Mouse (Mus musculus): Measurements from ENCODE around the gene H2-DMb1. TPM values are rescaled to one million over a fixed set of nuclear protein-coding genes. Genes with fewer than 3 reads are reported as not detected.
A peak's percentile ranks its signal among the peaks of the same experiment; 100 is the strongest.

Gene H2-DMb1
- polyA plus RNA-seq, 1 experiment from 2014 or later: 0.15 TPM

- no peaks in the 10 kb centered on the region for H3K36me3 ChIP-seq (ENCODE audit: control insufficient read depth, insufficient read depth, low read length)
- no peak overlapping the region; the same call in 1 of the 2 replicates for H3K9ac ChIP-seq (ENCODE audit: low read length)
- no peak overlapping the region for H3K27ac ChIP-seq (ENCODE audit: low read depth, low read length)
- peak; percentile 79 for DNase-seq (ENCODE audit: low spot score)
- no peak for ATAC-seq (replicated peaks; ENCODE audit: low FRiP score)
- WGBS: 46% methylated on average over 13 of the region's 13 CpGs
- no peak overlapping the region for H3K4me3 ChIP-seq (ENCODE audit: low read depth, low read length)
- H3K9me3 ChIP-seq (ENCODE audit: control insufficient read depth, low read length): no peaks in the 10 kb centered on the region; the same call in 1 of the 2 replicates
- H3K4me2 ChIP-seq (ENCODE audit: low read depth, low read length, severe bottlenecking): no peak overlapping the region
- H3K27me3 ChIP-seq (ENCODE audit: control insufficient read depth, insufficient read depth, low read length): no peaks in the 10 kb centered on the region
- H3K4me1 ChIP-seq (replicated peaks; ENCODE audit: control insufficient read depth, insufficient read depth, low read length): no peaks in the 10 kb centered on the region
These were observed 18.1 kb downstream of the H2-DMb1 start for GRCm38 (mm10) chr17:34170877-34171498.

- Histone ChIP-seq H3K4me1 (replicated peaks; ENCODE audit: control insufficient read depth, insufficient read depth, low read length) (no peaks in the 10 kb centered on the region), H3K4me3 (ENCODE audit: low read depth, low read length) (no peak overlapping the region), H3K36me3 (ENCODE audit: control insufficient read depth, insufficient read depth, low read length) (no peaks in the 10 kb centered on the region), H3K4me2 (ENCODE audit: low read depth, low read length, severe bottlenecking) (no peak overlapping the region), H3K27me3 (ENCODE audit: control insufficient read depth, insufficient read depth, low read length) (no peaks in the 10 kb centered on the region), H3K9ac (ENCODE audit: low read length) (no peak overlapping the region), H3K27ac (ENCODE audit: low read depth, low read length) (no peak overlapping the region), H3K9me3 (ENCODE audit: control insufficient read depth, low read length) (peaks cover 4% of the 10 kb centered on the region; the same call in 1 of the 2 replicates)
- DNase-seq (ENCODE audit: low spot score): no peak
- WGBS: 95% methylated on average over 5 of the region's 5 CpGs
- no peak for ATAC-seq (replicated peaks; ENCODE audit: low FRiP score)
These were observed 19.7 kb downstream of the H2-DMb1 start for GRCm38 (mm10) chr17:34172528-34172927.

GRCm38 (mm10) chr17:34174075-34174474, 21.2 kb downstream of the H2-DMb1 start:
- no peak overlapping the region for H3K4me3 ChIP-seq (ENCODE audit: low read depth, low read length)
- peaks cover 4% of the 10 kb centered on the region; the same call in 1 of the 2 replicates for H3K9me3 ChIP-seq (ENCODE audit: control insufficient read depth, low read length)
- DNase-seq (ENCODE audit: low spot score) (no peak), ATAC-seq (replicated peaks; ENCODE audit: low FRiP score) (no peak)
- no peak overlapping the region for H3K9ac ChIP-seq (ENCODE audit: low read length)
- H3K4me1 ChIP-seq (replicated peaks; ENCODE audit: control insufficient read depth, insufficient read depth, low read length): no peaks in the 10 kb centered on the region
- H3K4me2 ChIP-seq (ENCODE audit: low read depth, low read length, severe bottlenecking): no peak overlapping the region
- 61% methylated on average over 1 of the region's 1 CpGs for WGBS
- H3K36me3 ChIP-seq (ENCODE audit: control insufficient read depth, insufficient read depth, low read length): no peaks in the 10 kb centered on the region
- no peaks in the 10 kb centered on the region for H3K27me3 ChIP-seq (ENCODE audit: control insufficient read depth, insufficient read depth, low read length)
- H3K27ac ChIP-seq (ENCODE audit: low read depth, low read length): no peak overlapping the region

- no peak for ATAC-seq (replicated peaks; ENCODE audit: low FRiP score)
- H3K9me3 ChIP-seq (ENCODE audit: control insufficient read depth, low read length): peaks cover 4% of the 10 kb centered on the region; the same call in 1 of the 2 replicates
- H3K4me2 ChIP-seq (ENCODE audit: low read depth, low read length, severe bottlenecking): no peak overlapping the region
- H3K27me3 ChIP-seq (ENCODE audit: control insufficient read depth, insufficient read depth, low read length): no peaks in the 10 kb centered on the region
- H3K4me3 ChIP-seq (ENCODE audit: low read depth, low read length): no peak overlapping the region
- WGBS: 71% methylated on average over 4 of the region's 4 CpGs
- no peak for DNase-seq (ENCODE audit: low spot score)
- H3K9ac ChIP-seq (ENCODE audit: low read length): no peak overlapping the region
- H3K27ac ChIP-seq (ENCODE audit: low read depth, low read length): no peak overlapping the region
- no peaks in the 10 kb centered on the region for H3K4me1 ChIP-seq (replicated peaks; ENCODE audit: control insufficient read depth, insufficient read depth, low read length)
- no peaks in the 10 kb centered on the region for H3K36me3 ChIP-seq (ENCODE audit: control insufficient read depth, insufficient read depth, low read length)
These were observed 24.3 kb downstream of the H2-DMb1 start for GRCm38 (mm10) chr17:34177179-34177578.

- no peaks in the 10 kb centered on the region for H3K4me1 ChIP-seq (replicated peaks; ENCODE audit: control insufficient read depth, insufficient read depth, low read length)
- WGBS: 68% methylated on average over 6 of the region's 6 CpGs
- DNase-seq (ENCODE audit: low spot score) (no peak), ATAC-seq (replicated peaks; ENCODE audit: low FRiP score) (no peak)
- H3K27ac ChIP-seq (ENCODE audit: low read depth, low read length): no peak overlapping the region
- H3K36me3 ChIP-seq (ENCODE audit: control insufficient read depth, insufficient read depth, low read length): no peaks in the 10 kb centered on the region
- H3K9me3 ChIP-seq (ENCODE audit: control insufficient read depth, low read length): peaks cover 4% of the 10 kb centered on the region; the same call in 1 of the 2 replicates
- no peaks in the 10 kb centered on the region; the same call in 1 of the 2 replicates for H3K27me3 ChIP-seq (ENCODE audit: control insufficient read depth, insufficient read depth, low read length)
- no peak overlapping the region for H3K4me2 ChIP-seq (ENCODE audit: low read depth, low read length, severe bottlenecking)
- H3K4me3 ChIP-seq (ENCODE audit: low read depth, low read length): no peak overlapping the region
- no peak overlapping the region for H3K9ac ChIP-seq (ENCODE audit: low read length)
These were observed 26.1 kb downstream of the H2-DMb1 start for GRCm38 (mm10) chr17:34179019-34179418.

GRCm38 (mm10) chr17:34179913-34180859, 27.3 kb downstream of the H2-DMb1 start:
- H3K9me3 ChIP-seq (ENCODE audit: control insufficient read depth, low read length): peaks cover 4% of the 10 kb centered on the region; the same call in 1 of the 2 replicates
- H3K4me2 ChIP-seq (ENCODE audit: low read depth, low read length, severe bottlenecking): no peak overlapping the region
- no peaks in the 10 kb centered on the region for H3K36me3 ChIP-seq (ENCODE audit: control insufficient read depth, insufficient read depth, low read length)
- no peak overlapping the region for H3K9ac ChIP-seq (ENCODE audit: low read length)
- no peak overlapping the region for H3K4me3 ChIP-seq (ENCODE audit: low read depth, low read length)
- H3K27ac ChIP-seq (ENCODE audit: low read depth, low read length): no peak overlapping the region
- 75% methylated on average over 13 of the region's 13 CpGs for WGBS
- no peak for ATAC-seq (replicated peaks; ENCODE audit: low FRiP score)
- H3K27me3 ChIP-seq (ENCODE audit: control insufficient read depth, insufficient read depth, low read length): no peaks in the 10 kb centered on the region; the same call in 1 of the 2 replicates
- H3K4me1 ChIP-seq (replicated peaks; ENCODE audit: control insufficient read depth, insufficient read depth, low read length): no peaks in the 10 kb centered on the region
- DNase-seq (ENCODE audit: low spot score): no peak

- no peak overlapping the region for H3K9ac ChIP-seq (ENCODE audit: low read length)
- peaks cover 10% of the 10 kb centered on the region for H3K4me1 ChIP-seq (replicated peaks; ENCODE audit: control insufficient read depth, insufficient read depth, low read length)
- H3K27ac ChIP-seq (ENCODE audit: low read depth, low read length): no peak overlapping the region
- no peak overlapping the region for H3K4me2 ChIP-seq (ENCODE audit: low read depth, low read length, severe bottlenecking)
- peaks cover 31% of the 10 kb centered on the region for H3K27me3 ChIP-seq (ENCODE audit: control insufficient read depth, insufficient read depth, low read length)
- no peaks in the 10 kb centered on the region for H3K9me3 ChIP-seq (ENCODE audit: control insufficient read depth, low read length)
- no peak for DNase-seq (ENCODE audit: low spot score)
- H3K4me3 ChIP-seq (ENCODE audit: low read depth, low read length): no peak overlapping the region
- WGBS: 81% methylated on average over 15 of the region's 15 CpGs
- ATAC-seq (replicated peaks; ENCODE audit: low FRiP score): no peak
- H3K36me3 ChIP-seq (ENCODE audit: control insufficient read depth, insufficient read depth, low read length): no peaks in the 10 kb centered on the region
These were observed 30.8 kb downstream of the H2-DMb1 start for GRCm38 (mm10) chr17:34183564-34184219.

- no peaks in the 10 kb centered on the region for H3K9me3 ChIP-seq (ENCODE audit: control insufficient read depth, low read length)
- ATAC-seq (replicated peaks; ENCODE audit: low FRiP score): no peak
- H3K27me3 ChIP-seq (ENCODE audit: control insufficient read depth, insufficient read depth, low read length): peaks cover 36% of the 10 kb centered on the region
These were observed 32.7 kb downstream of the H2-DMb1 start for GRCm38 (mm10) chr17:34185526-34185925.

More at GRCm38 (mm10) chr17:34185526-34185925, 32.7 kb downstream of the H2-DMb1 start:
- no peak overlapping the region for H3K9ac ChIP-seq (ENCODE audit: low read length)
- H3K27ac ChIP-seq (ENCODE audit: low read depth, low read length): no peak overlapping the region
- 86% methylated on average over 9 of the region's 9 CpGs for WGBS
- H3K4me2 ChIP-seq (ENCODE audit: low read depth, low read length, severe bottlenecking): no peak overlapping the region
- H3K4me3 ChIP-seq (ENCODE audit: low read depth, low read length): no peak overlapping the region
- no peaks in the 10 kb centered on the region for H3K36me3 ChIP-seq (ENCODE audit: control insufficient read depth, insufficient read depth, low read length)
- no peak for DNase-seq (ENCODE audit: low spot score)
- peaks cover 10% of the 10 kb centered on the region for H3K4me1 ChIP-seq (replicated peaks; ENCODE audit: control insufficient read depth, insufficient read depth, low read length)
